Mouse (Mus musculus) spleen, postnatal 14 days (tissue): Measurements from ENCODE around the gene Klf2.

Experiments
- DNase-seq, 2 experiments: peaks; one replicate each; pipeline ENCODE4 v3.0.0; 2021 to 2022; ENCODE audit warnings: low spot score in 2 of 2

The Klf2 gene

DNA sequence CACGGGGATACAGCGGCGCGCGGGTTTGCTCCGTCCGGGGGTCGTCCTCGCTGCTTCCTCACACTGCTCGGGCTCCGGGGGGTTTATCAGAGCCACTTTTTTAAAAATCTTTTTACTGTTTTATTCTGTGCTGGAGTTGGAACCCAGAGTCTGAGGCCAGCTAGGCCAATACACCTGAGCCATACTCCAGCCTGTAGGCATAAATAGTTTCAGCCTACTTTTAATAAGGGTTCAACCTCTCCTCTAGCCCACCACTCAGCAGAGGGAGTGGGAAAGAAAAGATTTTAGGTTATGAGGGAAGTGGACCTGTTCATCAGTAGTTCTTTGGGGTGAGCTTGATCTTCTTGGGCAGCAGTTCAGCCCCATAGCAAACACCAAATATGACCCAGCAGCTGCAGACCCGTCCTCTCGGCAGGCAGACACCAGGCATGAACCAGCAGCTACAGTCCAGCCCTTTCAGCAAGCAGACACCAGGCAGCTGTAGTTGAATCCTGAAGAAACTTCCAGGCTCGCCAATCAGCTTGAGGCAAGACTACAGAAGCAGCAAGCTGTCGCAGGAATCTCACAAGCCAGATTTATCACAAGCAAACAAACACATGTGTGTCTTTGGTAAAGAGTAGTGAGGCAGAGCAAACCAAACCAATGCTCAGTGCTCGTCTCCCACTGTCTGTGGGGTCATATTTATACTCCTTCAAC is 13.5 kb upstream of the Klf2 start, which contains the start of gene Gm10282:
Gene Gm10282, minus strand, starts transcription at position 51 of the 696 bp plus-strand sequence.
- DNase-seq: no peak

DNA sequence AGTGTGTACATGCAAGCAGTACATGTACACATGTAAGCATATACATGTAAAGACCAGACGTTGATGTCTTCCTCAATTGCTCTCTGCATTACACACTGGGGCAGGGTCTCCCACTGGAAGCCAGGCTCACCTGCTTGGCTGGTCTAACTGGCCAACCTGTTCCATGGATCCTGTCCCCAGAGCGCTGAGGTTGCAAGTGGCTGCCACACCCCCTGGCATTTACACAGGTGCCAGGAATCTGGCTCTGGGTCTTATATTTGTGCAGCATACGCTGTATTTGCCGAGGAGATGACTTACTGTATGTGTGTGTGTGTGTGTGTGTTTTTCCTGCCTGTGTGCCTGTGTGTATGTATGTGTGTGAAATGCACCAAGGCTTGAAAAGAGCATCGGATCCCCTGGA is 11.9 kb upstream of the Klf2 start:
- no peak for DNase-seq

DNA sequence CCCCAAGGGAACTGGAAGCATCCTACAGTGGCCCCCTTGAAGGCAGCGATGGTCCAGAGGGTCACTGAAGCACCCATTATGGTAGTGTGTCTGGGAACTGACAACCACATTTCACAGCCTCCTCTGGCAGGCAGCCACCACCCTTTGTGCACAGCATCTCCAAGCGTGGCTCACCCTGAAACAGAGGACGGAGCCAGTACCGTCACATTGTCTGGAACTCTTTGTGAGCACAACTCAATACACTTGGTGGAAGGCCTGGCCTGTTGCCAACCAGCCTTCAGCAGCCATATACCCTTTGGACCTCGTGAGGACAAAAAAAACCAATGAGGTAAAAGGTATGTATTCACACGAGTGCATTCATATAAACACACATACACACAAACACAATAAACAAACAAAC is 10.6 kb upstream of the Klf2 start:
- no peak for DNase-seq

DNA sequence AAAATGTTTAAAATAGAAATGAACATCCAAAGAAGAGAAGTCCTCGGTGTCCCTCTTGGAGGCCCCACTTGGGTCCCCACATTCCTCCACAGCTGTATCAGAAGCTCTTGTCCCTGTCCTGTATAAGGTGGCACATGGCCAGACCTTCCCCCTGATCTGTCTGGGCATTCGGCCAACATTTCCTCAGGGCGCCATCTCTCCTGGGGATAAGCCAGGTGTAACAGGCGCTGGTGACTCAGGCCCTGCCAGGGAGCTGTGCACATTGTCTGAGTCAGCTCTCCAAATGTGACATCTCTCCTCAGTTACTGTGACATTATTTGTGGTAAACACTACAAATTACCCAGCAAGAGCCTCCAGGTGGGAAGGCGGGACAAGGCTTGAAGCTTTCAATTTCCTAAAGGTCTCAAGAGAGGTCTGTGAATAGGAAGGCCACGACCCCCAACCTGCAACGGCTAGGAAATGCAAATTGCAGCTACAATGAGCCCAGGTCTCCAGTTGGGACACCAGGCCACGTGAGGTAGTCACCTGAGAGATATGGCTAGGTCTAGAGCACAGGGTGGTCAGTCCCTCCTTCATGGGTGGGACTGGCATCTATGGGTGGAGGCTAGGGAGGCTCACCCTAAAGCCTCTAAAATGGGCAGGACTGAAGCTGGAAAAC is 7.9 kb upstream of the Klf2 start:
- DNase-seq: no peak

DNA sequence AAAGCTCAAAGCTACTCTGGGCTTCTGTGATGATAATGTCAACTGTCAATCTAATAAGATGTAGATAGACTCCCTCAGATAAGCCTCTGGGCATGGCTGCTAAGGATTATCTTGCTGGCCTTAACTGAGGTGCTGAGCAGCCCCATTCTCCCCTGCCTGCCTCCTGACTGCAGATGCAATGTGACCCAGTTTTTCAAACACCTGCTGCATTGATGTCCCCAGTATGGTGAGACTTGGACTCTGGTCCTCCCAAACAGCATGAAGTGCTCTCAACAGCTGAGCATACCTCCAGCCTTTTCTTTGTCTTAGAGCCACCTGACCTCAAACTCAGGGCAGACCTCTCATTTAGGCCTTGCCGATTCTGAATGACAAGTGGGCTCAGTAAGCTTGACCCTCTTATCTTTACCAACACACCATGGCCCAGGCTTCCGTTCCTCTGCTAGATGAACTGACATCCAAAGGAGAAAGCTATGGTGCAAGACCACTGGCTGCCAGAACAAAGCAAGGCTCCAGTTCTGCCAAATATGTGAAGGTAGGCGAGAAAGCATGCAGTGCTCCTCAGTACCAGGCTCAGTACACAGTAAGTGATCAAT is 5.8 kb upstream of the Klf2 start:
- no peak for DNase-seq

DNA sequence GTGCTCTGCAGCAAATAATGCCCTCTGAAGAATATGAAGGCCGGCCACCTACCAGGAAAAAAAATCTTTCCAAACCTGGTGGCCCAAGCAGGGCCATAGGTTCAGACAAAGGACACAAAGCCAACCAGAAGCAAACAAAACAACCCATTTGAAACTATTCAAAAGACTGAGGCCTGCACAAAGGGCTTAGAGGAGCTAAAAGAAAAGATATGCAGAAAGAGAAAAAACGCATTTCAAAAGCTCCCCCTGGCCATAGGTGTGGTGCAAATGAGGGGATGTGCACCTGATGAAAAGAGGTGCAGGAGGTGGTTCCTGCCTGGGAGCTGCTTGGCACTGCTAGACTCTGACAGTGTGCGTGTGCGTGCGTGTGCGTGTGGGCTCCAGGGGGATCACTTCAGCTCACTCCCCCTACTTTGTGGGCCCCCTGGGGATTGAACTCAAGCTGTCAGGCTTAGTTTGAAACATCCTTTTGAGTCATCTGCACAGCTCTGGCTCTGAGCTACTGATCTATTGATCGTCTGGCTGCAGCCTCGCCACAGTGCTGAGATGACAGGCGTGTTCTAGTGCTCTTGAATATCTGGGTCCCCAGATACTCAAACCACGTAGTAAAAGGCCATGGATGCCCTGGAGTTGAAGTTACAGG is 2.7 kb upstream of the Klf2 start:
- DNase-seq: no peak

DNA sequence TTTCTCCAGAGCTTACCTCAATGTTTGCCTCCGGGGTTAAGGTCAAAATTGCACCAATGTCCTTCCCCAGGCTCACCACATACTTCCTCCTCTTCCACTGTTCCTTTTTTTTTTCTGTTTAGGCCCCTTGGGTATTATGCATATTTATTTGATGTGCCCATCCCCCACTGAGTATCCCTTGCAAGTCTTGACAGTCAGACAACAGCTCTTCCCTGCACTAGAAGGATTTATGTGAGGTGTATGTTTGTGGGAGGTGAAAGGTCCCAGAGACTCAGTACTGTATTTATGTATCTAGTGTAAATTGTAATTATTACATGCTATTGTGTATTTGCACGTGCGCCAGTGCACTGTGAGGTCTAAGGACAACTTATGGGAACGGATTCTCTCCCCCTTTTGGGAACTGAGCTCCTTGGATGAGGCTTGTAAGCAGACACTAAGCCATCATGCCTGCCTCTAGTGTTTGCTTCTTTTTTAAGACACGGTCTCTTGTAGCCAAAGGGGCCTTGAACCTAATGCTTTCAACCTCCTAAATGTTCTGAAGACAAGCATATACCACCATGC is 1.0 kb upstream of the Klf2 start:
- DNase-seq: no peak

DNA sequence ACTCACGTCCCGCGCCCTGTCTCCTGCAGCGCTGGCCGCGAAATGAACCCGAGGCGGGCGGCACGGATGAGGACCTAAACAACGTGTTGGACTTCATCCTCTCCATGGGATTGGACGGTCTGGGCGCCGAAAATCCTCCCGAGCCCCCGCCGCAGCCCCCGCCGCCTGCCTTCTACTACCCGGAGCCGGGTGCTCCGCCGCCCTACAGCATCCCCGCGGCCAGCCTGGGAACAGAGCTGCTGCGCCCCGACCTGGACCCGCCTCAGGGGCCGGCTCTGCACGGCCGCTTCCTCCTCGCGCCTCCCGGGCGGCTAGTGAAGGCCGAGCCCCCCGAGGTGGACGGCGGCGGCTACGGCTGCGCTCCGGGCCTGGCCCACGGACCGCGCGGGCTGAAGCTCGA is 564 bp downstream of the Klf2 start:
- DNase-seq: no peak

DNA sequence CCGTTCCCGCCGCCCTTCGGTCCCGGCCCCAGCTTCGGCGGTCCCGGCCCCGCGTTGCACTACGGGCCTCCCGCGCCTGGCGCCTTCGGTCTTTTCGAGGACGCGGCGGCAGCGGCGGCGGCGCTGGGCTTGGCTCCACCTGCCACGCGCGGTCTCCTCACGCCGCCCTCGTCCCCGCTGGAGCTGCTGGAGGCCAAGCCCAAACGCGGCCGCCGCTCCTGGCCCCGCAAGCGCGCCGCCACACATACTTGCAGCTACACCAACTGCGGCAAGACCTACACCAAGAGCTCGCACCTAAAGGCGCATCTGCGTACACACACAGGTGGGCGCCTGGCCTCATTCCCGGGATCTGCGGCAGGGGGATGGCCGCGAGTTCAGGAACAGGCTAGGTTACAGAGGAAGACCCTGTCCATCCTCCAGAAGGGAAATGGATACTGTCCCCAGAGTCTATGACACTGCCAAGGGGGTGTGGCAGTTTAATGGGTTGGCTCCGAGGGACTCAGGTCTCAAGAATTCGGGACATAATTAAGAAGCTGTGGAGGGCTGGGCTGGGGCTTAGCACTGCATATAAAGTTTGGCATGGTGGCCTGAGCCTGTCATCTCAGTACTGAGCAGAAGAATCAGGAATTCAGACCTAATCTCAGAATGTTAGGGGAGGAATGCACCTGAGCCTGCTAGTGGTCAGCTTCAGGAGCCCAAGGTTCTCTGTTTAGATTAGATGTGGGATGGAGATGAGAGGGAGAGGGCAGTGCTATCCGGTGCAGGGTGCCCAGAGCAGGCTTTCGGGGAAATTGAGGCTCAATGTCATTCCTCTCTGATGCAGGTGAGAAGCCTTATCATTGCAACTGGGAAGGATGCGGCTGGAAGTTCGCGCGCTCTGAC is 1.3 kb downstream of the Klf2 start:
- no peak for DNase-seq

DNA sequence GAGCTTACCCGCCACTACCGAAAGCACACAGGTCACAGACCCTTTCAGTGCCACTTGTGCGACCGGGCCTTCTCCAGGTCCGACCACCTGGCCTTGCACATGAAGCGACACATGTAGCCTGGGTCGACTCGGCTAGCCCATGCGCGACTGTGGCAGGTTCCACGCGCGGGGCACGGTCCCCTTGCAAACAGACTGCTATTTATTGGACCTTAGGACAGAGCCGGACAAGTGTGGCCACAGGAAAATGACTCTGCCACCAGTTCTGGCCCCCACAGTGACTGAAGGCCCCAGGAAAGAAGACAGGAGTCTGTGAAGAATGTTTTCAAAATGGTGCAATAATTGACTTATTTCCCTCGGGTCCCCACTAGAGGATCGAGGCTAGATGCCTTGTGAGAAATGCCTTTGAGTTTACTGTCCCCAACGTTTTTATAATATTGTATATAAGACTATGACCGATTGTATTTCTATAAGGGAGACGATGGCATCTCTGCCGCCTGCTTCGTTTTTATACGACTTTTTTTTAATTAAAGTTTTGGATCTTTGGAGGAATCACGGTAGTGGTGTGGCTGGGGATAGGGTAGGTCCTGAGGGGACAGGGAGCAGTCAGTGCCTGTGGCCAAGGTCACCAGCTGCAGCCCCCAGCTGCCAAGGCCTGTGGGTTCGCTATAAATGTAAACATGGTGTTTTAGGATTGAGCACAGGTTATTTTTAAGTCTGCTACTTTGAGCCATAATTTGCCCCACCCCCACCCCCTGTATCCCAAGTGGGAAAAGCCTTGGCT is 2.2 kb downstream of the Klf2 start:
- DNase-seq: no peak

DNA sequence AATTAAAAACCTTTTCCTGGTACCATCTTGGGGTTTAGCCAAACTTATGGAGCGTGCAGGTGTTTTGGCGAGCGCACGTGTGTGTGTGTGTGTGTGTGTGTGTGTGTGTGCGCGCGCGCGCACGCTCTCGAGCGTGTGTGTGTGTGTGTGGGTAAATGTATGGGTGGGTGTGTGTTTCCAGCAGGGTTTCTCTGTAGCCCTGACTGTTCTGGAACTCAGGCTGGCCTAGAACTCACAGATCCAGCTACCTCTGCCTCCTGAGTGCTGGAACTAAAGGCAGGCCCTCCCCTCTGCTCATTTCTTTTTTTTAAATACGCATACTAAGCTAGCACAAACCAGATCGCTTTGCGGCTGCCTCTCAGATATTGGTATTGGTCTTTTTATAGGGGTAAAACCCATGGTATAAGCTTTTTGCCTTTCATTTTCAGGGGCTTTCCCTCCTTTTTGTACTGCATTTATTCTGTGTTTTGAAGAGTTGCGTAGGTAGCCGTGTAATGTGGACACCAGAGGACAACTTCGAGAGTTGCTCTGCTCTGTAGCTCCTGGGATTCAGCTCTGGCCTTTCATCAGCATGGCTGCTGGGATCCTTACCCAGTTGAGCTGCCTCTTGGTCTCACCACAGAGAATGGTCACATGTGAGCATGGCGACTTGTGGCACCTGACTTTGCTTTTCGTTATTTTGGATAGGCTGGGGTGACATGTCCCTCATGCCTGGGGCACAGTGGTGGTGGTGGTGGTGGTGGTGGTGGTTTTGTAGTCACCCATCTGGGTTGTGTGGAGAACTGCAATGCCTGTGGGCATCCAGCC is 3.0 kb downstream of the Klf2 start:
- DNase-seq: no peak

DNA sequence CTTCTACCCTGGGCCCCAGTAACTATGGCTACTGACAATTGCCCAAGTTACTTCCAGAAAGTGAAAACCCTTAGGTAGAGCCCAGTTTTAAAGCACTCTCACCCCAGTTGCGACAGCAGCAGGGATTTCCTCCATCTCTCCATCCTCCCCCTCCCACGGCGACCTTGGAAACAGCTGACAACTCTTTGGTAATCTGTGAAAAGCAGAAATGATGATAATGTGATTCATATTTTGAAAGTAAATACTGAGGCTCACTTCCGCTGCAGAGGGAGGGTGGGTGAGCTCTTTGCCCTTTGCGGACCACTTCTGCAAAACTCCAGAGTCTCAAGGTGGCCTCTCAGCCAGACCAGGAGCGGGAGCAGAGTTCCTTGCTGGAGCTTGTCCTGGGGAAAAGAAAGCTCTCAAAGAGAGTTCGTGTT is 3.6 kb downstream of the Klf2 start:
- DNase-seq: peak in 1 of 2 experiments; percentile 49

DNA sequence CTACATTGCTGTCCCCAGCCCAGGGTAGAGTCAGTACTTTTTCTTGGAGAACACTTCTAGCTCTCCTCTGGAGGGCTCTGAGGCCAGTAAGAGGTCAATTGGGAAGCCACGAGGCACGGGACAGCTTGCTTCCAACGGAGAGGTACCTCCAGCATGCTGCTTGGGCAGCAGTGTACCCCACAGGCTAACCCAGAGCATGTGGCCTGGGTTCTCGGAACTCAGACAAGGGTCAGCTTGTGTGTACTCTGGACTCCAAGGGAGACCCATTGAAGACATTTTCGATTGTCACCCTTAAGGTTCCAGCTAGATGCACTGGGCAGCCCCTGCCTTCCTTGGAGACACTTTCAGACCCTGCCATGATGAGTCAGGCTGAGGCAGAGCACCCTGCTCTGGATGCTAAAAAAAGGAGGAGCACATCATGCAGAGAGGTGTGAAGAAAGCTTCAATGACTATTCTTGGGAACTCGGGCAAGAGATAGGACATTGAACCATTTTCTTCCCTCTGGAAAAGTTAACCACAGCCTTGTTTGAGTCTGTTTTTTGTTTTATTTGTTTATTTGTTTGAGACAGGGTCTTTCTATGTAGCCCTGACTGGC is 4.4 kb downstream of the Klf2 start:
- no peak for DNase-seq

DNA sequence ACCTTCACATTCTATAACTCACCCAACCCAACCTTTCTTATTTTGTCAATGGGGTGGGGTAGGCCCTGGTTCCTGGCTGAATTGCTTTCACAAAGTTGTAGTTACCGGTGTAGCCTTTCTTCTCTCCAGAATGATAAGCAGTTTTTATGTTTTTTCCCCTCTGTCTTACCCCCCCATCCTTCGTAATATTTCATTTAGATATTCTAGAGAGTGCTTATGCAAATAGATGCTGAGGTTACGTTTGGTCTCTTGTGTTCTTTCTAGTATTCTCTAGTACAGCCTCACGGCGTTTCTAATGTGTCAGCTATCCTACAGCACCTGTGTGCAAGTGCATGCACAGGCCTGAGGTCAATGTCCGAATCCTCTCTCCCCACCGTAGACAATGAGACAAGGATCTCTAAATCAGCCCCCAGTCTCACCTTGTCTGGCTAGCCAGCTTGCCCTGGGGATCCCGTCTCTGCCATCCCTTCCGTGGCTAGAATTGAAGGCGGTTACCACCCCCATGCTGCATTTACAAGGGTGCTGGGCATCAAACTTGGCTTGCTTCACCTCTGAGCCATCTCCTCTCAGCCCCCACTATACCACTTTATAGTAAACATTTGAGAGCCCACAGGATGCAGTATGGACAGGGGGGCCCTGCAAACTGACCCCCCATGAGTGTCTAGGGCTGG is 5.3 kb downstream of the Klf2 start:
- no peak for DNase-seq

DNA sequence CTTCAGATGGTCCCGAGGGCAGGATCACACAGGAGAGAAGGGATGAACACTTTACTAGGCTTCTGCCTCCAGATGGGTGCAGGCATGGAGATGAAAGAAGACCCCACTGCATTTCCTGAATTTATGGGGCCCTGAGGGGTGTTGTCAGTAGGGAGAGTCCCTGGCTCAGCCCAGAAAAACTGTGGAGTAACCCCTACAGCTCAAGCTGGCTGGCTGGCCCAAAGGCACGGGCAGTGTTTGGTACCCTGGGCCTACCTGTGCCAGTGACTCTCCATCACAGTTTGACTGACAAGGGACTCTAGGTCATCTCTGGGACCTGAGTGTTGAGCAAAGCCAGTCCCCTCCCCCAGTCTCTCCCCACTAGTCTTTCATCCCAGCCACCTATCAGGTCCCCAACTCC is 5.9 kb downstream of the Klf2 start:
- DNase-seq: no peak

DNA sequence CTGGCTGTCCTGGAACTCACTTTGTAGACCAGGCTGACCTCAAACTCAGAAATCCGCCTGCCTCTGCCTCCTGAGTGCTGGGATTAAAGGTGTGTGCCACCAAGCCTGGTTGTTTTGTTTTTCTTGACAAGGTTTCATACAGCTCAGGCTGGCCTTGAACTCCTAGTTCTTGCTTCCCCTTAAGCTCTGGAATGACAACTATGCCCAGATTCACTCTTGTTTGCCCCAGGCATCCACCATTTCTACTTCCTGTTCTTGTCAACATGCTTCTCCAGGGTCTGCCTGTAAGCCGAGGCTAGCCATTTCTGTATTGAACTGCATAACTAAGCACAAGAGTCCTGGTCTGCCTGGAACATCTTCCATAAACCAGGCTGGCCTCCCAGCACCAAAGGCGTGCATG is 10.3 kb downstream of the Klf2 start:
- no peak for DNase-seq

DNA sequence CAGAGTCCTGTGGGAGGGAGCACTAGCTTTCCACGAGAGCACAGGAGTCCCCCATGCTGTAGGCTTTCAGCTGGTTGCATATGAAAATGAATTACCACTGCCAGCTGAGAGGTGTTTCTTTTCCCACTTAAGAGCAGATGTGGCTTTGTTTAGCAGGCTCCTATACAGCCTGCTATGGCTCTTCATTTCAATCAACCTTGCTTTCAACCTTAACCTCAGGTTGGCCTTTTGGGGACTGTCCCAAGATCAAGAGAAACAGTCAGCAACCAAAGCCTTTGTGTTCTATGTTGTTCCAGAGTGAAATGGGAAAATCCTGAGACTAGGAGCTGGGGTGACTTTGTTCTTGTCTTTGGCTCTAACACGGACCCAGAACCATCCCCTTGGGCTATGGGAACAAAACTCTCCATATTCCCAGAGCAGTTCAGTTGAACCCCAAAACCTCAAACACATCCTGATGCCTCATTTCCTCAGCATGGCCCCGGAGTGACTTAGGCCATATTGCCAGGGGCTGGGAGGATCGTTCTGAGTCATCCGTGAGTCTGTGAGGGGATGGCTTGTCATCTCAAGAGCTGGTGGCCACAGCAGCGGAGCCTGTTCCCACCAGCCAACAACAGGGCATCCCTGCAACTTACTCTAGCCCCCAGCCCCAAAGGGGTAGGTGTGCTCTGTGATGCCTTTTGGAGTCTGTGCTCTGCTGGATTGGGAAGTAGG is 12.1 kb downstream of the Klf2 start:
- no peak for DNase-seq

DNA sequence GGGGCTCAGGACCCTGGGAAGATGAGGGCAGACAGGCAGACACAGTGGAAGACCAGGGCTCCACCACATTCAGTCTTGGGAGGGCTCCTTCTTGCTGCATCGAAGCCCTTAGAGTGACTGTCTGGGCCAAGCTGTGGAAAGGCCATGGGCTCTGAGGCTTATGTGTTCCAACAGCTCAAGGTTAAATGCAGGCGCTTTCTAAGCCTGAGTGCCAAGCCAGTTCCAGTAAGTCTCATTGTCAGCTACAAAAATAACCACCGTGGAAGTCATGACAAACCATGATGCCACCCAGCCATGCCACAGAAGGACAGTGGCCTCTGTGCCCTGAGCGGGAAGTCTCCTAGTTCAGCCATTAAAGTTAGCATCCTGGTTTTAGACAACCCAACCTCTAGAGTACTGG is 12.8 kb downstream of the Klf2 start:
- no peak for DNase-seq
